Mouse (Mus musculus): ENCODE measurements around the gene Dpm1.

The Dpm1 gene

GRCm38 (mm10) chr2:168230026-168230728 lies at the start of gene Dpm1, which contains the start of the genes Gm20716 and Mocs3:
TSS of gene Dpm1 (minus strand) at chr2:168230591.
TSS of gene Gm20716 (minus strand) at chr2:168230364.
TSS of gene Mocs3 (plus strand) at chr2:168230622.
- peak; percentile 69 to 76 for DNase-seq

- peak; percentile 15 to 17 for DNase-seq
Measured at GRCm38 (mm10) chr2:168274374-168274935, 44.1 kb upstream of the Dpm1 start.

GRCm38 (mm10) chr2:168273387-168273786 lies 43.0 kb upstream of the Dpm1 start:
- DNase-seq: no peak

GRCm38 (mm10) chr2:168268033-168268432 lies 37.6 kb upstream of the Dpm1 start:
- no peak for DNase-seq

- DNase-seq: no peak
Measured at GRCm38 (mm10) chr2:168260900-168261299, 30.5 kb upstream of the Dpm1 start.

- DNase-seq: no peak
Measured at GRCm38 (mm10) chr2:168260124-168260523, 29.7 kb upstream of the Dpm1 start.

- no peak for DNase-seq
Measured at GRCm38 (mm10) chr2:168259046-168259445, 28.7 kb upstream of the Dpm1 start.

GRCm38 (mm10) chr2:168257188-168257587 lies 26.8 kb upstream of the Dpm1 start:
- DNase-seq: no peak

- no peak for DNase-seq
Measured at GRCm38 (mm10) chr2:168256506-168256905, 26.1 kb upstream of the Dpm1 start.

GRCm38 (mm10) chr2:168253822-168254221 lies 23.4 kb upstream of the Dpm1 start:
- DNase-seq: no peak

- no peak for DNase-seq
Measured at GRCm38 (mm10) chr2:168252639-168253292, 22.4 kb upstream of the Dpm1 start.

GRCm38 (mm10) chr2:168250270-168250669 lies 19.9 kb upstream of the Dpm1 start:
- peak; percentile 20 to 51 for DNase-seq

GRCm38 (mm10) chr2:168248856-168249245 lies 18.5 kb upstream of the Dpm1 start:
- DNase-seq: no peak

GRCm38 (mm10) chr2:168248167-168248855 lies 17.9 kb upstream of the Dpm1 start:
- DNase-seq: no peak

GRCm38 (mm10) chr2:168245571-168245970 lies 15.2 kb upstream of the Dpm1 start:
- no peak for DNase-seq

- DNase-seq: no peak
Measured at GRCm38 (mm10) chr2:168243278-168243677, 12.9 kb upstream of the Dpm1 start.

GRCm38 (mm10) chr2:168242841-168243240 lies 12.4 kb upstream of the Dpm1 start:
- DNase-seq: no peak

- DNase-seq: no peak
Measured at GRCm38 (mm10) chr2:168238335-168238734, 7.9 kb upstream of the Dpm1 start.

GRCm38 (mm10) chr2:168233286-168233685 lies 2.9 kb upstream of the Dpm1 start:
- no peak for DNase-seq

GRCm38 (mm10) chr2:168231471-168231829 lies 1.1 kb upstream of the Dpm1 start:
- DNase-seq: peak in 1 of 2 experiments; percentile 12

- peak in 1 of 2 experiments; percentile 20 for DNase-seq
Measured at GRCm38 (mm10) chr2:168230773-168231470, 531 bp upstream of the Dpm1 start.

- no peak for DNase-seq
Measured at GRCm38 (mm10) chr2:168229116-168230025, 1.0 kb downstream of the Dpm1 start.

Measured in thymus, adult 18-20 months (tissue).